Mouse (Mus musculus) spleen, embryonic (tissue): ENCODE measurements at regions not wholly inside any gene's neighbourhood (a gene's known extent, or its start where the extent isn't known, plus 50 kb on each side); places are given as distances from the start of the nearest gene placed in this dataset.

Experiments
- CTCF ChIA-PET: fragments of 350-600 bp; sonication (Branson Sonifier 250); formaldehyde crosslinking; loops from one replicate; lab custom pipeline; 2022; lab: Charles Lee

DNA sequence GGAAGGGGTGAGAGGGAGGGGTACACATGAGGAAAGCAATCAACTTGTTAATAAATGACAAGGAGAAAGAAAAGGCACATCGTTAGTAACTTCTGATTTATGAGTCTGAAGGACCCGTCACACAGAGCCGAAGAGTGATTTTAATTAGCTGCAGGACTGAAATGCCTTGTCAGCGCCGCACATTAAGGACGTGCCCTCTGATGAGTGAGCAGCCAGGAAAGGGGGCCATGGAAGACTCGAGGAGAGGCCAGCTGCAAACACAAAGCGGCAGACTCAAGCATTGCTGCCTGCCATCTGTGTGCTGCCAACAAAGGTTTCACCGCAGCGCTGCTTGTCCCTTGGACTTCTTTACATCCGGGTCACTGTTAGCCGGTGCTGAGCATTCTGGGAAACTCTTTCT is 184.8 kb upstream of the Fn1 start:
- CTCF ChIA-PET = no interaction called here

DNA sequence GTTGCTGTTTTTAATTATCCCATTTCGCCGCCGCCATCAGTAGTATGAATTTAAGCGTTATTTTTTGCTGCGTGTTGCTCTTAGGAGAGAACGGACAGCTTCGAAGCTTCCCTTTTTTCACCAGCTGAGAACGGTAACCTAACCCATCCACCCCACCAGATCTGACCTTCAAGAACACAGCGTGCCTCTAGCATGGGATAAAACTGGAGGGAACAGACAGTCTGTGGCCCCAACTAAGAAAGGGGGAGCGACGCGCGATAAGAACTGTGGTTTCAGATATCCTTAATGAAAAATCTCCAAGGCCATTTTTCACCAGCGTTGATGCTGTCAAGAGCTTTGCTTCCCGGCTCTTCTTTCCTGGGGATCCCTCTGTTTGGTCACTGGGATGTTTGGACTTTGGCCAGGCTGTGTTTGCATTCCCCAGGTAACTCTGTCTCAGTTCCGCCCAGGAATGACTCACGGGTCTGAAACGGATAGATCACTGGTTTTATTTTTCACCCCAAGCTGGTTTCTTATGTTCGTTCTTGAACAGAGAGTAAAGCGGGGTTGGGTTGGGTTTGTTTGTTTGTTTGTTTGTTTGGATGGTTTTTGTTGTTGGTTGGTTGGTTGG is 184.1 kb upstream of the Fn1 start:
- CTCF ChIA-PET = no interaction called here

DNA sequence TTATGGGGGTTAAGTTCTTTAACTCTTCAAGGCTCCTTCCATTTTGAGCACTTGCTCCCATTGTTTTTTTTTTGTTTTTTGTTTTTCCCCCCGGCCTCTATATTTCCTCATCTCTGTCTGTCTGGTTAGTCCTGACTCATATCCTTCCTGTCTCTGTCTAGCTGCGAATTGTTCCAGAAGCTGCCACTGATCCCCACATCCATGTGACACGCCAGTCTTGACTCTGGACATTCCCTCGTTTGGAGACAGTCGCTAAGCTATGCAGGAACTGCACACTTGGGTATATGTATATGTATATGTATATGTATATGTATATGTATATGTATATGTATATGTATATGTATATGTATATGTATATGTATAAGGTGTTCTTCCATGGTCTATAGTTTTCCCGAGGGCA is 177.4 kb upstream of the Fn1 start:
- CTCF ChIA-PET = no interaction called here

DNA sequence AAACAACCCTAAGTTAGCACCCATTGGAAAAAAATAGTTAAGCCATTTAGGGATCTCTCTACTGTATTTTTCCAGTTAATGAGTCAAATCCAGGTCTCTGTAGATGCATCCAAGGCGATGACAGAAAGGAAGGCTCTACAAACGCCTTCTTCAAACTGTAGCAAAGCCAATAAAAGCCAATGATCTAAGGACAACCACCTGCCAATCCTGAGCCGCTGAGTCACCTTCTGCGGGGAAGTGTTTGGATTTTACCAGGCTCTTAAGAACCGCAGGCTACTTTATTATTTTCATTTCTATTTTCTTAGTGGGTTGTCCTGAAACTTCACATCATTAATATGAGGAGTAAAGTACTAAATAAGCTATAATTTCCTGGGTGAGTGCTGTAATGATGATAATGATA is 171.4 kb upstream of the Fn1 start:
- CTCF ChIA-PET = no interaction called here

DNA sequence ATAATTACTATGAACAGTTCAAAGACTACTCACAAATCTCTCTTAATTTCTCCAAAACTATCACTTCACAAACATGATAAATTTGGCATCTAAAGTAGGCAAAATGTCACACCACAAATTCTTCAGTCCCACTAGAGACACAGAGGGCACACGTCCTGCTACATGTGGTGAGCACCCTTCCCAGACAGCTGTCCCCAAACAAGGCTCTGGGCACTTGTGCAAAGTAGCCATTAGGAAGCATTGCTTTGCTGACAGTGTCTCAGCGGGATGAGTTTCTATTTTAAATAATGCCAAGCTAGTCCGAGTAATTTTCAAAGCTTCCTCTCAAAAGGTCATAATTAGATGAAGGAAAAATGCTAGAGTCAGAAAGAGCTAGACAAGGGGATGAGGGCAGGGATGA is 169.1 kb upstream of the Fn1 start:
- CTCF ChIA-PET = no interaction called here

DNA sequence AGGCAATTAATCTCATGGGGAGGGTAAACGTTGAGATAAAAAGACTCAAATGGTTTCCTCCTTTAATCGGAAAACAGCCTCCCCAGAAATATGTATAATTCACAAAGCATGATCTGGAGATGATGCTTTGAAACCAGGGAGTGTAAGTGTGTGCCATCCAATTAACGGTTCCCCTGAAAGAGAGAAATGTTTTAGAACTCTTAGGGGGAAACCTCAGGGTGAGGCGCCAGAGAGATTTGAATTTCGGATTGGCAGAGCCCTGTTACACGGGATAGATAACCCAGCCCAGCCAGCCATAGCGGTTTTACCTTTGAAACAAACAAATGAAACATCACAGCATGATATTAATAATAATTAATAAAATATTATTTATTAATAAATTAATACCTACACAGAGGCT is 168.1 kb upstream of the Fn1 start:
- CTCF ChIA-PET = no interaction called here

DNA sequence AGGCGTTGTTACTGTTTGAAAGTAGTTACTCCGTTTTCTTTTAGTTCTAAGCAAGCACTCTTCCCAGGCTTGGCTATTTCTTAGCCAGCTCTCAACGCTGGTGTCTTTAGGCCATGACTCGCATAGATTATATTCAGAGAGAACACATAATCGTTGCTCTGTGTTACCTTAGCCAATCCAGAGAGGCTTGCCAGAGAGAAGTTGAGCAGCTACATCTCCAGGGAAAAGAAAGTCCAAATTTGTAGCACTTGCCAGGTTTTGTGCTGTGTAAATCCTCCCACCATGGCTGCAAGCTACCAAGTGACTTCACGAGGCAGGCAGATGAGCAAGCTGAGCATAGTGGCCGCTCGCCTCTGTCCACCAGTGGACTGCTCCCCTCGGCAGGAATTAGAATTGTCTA is 163.3 kb upstream of the Fn1 start:
- CTCF ChIA-PET = no interaction called here

DNA sequence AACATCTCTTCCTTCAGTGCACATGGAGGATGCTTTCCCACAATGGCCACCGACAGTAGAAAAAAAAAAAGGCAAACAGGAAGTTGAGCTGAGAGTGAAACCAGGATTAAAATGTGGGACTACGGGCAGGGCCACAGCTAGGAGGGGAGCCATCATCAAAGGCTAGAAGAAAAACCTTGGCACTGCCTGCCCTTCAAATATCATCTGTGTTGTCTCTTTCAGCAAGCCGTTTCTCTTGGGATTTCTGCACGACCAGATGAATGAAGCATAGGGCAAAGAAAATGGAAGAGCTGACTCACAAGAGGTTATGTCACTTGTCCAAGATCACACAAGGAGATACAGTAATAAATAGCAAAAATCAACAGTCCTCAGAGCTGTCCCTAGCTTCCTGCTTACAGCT is 161.1 kb upstream of the Fn1 start:
- CTCF ChIA-PET = no interaction called here

DNA sequence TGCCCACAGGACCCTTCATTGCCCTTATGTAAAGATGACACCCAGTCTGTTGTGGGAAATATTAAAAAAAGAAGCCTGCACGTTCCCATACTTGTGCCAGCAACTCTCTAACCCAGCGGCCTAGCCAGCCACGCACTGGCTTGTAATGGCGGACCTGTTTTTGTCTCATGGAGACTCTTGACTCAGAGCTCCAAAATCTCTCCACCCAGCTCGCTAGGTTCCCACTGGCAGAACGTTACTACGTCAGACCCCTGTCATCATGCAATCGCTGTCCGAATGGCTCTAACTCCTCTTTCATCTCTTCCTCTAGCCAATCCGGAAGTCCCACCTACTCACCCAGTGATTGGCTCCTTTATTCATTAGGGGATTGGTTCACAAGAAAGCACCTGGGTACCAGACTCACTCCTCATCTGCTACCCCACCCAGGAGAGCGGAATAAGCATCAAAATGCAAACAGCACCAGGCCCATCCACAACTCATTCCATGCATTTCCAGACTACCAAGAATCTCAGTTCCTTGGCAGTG is 159.2 kb upstream of the Fn1 start:
- CTCF ChIA-PET = no interaction called here

DNA sequence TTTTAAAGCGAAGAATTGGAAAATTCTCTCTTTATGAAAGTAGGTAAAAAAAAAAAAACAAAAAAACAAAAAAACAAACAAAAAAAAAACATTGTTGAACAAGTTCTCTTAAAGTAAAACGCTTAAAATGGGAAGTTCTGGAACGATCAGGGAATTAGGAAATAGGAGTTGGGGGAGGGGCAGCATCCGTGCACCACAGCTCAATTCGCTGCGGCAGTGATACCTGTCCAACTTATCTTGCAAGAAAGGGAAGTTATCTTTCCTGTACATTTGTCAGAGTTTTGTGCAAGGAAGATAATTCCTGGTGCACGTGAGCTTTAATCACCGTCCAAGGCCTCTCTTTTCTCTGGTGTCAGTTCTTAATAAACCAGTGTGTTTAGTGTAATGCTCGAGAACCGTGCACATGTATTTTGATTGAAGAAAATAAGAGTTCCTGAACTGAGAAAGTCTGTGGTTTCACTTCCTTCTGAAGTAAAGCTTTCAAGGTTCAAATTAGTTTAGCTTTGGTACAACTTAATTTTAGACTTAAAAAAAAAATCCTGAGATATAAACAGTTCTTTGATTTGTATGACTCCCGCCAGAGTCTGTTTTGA is 158.3 kb upstream of the Fn1 start:
- CTCF ChIA-PET = no interaction called here

DNA sequence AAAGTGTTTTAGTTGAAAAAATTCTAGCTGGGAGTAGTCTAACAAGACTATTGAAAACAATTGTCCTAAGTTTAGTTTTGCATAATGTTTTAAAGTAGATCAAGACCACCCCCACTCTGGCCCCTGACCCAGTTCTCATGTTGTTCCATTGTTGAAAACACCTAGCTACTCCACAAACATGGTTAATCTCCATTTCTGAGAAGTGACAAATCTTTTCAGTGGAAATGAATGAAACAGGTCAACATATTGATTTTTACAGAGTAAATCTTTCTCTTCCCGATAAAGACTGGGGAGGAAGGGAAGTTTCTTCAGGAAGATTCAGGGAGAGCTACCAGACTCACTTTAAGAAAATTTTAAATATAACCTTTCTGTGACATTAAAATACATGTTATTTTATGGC is 155.0 kb upstream of the Fn1 start:
- CTCF ChIA-PET = no interaction called here

DNA sequence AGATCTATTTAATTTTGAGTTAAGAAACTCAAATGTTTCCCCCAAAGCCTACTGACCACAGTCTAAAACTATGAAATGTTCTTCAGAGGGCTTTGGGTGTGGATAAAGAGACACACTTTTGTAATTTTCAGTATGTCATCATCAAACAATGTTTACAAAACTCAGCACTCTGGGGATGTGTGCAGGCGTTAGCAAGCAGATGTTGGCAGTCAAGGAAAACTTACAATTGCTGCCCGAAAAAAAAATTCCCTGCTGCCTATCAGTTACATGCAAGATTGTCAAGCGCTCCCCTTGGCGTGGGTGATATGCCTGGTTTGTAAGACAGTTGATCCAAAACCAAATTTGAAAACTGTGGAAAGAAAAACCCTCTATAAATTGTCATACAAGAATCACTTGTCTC is 154.6 kb upstream of the Fn1 start:
- CTCF ChIA-PET = no interaction called here

DNA sequence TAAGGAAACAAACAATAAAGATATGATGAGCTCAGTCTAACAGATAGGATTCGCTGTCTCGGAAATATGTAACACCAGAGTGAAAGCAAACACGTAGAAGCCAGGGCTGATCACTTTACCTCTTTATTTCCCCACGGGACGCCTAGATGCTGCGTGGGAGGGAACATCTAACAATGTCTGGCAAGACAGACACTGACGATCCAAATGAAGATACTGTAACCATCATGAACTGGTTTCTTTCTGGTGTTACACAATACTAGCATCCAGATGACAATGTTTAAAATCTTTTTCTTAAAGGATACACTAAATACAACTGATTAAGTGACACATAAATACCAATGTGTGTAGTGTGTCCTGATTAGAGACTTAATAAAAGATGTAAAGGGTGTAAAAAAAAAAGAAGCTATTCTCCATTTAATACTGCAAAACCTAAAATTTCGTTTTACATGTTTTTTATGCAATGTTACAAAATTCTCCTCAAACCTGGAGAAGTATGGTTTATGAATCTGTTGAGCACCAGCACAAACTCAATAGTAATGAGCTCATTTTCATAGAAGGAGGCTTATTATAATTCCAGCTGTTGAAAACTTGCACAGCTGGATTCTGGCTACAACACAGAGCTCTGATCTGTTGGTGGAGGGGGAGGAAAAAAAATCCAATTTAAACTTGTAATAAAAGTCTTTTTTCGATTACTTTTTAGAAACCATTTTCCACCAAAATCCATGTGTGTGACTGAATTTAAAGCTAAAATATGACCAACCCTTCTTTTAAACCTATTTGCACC is 148.5 kb upstream of the Fn1 start:
- CTCF ChIA-PET = interaction anchor here (0.7 kb wide), 1 partner anchor 16 kb away, joined by 3 read pairs; no protein-coding TSS in a partner anchor

DNA sequence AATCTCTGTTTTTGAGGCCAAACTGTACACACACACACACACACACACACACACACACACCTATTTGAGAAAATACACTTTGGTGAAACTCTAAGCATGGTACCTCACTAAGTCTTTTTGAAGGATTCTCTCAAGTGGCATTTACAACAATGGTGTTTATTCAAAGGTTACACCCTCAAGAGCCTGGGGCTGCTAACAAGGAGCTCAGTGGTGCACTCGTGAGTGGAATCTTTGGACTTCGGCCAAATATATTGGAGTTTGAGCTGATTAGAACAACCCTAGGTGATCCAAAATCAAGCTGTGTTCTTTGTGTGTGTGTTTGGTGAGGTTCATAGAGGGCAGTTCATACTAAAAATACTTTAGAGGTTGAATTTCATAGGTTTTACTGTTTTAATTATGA is 147.6 kb upstream of the Fn1 start:
- CTCF ChIA-PET = no interaction called here

DNA sequence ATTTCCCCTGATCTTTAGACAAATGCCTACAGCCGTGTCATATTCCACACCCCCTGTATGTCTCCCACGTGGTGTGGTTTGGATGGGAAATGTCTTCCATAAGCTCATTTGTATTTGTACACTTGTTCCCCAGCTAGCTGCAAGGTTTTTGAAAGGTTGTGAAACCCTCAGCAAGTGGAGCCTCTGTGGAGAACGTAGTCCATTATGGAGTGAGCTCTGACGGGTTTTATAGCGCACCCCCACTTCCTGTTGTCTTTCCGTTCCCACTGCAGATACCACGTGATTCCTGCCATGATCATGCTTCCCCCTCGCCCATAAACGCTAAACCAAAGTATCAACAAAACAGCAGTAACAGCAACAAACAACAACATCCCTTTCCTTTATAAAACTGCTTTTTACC is 145.6 kb upstream of the Fn1 start:
- CTCF ChIA-PET = interaction anchor here (0.7 kb wide), 1 partner anchor 74 kb away, joined by 3 read pairs; no protein-coding TSS in a partner anchor

DNA sequence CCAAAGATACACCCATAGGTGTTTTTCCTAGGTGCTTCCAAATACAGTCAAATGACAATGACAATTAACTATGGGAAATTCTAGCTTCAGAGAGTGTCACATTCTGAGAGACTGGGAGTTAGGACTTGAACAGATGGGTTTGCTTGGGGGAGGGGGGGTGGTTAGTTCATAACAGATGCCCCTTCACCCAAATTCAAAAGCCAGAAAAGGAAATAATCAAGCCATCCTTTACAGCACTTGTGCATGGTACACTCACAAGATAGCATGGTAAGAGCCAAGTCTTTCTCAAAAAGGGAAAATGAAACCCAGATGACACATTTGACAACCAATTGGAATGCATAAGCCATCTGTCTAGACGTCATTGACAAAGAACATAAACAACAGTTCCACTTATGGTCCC is 135.4 kb upstream of the Fn1 start:
- CTCF ChIA-PET = no interaction called here

DNA sequence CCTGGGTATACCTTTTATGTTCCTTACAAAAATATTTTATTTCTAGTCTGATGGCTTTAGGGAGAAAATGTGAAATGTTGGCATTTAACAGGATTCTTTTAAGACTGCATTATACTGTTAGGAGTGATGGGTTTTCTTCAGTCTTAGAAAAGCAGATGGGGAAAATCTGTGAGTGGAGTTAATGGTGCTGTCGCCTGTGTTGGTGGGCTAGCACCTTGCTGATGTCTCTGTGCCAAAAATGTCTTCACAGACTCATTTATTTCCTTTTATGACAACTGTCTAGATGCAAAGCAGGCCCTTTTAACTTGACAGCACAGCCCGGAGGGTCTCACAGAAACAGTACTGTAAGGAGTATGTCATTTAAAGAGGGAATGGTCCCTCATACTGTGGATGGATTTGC is 131.9 kb upstream of the Fn1 start:
- CTCF ChIA-PET = no interaction called here

DNA sequence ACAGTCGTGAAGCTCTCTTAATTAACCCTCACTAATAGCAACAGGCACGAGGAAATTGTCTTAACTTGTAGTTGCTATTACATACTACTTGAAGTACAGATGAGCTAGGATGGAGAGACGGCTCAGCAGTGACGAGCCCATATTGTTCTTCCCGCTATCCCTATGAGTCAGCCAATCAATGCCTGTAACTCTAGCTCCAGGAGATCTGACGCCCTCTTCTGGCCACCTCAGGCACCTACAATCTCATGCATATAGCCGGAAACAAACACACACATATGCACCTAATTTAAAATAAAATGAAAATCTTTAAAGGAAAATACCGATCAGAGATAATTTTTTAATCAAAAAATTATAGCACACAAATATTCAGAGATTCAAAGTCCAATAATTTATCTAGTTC is 125.3 kb upstream of the Fn1 start:
- CTCF ChIA-PET = no interaction called here

DNA sequence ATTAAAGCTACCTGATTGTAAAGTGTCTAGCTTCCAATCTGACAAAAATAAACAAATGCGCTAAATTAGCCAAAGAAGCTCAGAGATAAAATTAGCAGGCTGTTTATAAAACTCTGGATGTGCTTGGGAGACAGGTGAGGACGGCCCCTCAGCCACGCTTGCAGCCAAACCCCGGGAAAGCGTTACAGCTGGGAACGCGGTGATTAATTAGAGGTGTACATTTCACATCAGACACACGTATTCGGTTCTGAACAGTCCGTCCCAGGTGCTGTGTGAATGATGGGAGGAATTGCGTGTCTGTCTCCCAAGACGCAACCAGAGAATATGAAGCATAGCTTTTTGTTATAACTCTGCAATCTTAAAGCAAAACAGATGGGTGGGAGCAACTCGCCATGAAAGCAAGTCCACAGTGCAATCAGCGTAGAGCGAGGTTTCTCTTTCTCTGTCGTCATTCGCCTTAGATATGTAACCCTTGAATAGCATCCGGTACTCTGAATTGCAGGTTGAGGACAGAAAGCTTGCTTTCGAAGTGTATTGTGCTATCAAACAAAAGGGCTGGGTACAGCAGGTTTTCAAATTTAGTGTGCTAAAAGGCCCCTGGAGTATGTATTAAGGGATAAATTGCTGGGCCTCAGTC is 123.0 kb upstream of the Fn1 start:
- CTCF ChIA-PET = no interaction called here

DNA sequence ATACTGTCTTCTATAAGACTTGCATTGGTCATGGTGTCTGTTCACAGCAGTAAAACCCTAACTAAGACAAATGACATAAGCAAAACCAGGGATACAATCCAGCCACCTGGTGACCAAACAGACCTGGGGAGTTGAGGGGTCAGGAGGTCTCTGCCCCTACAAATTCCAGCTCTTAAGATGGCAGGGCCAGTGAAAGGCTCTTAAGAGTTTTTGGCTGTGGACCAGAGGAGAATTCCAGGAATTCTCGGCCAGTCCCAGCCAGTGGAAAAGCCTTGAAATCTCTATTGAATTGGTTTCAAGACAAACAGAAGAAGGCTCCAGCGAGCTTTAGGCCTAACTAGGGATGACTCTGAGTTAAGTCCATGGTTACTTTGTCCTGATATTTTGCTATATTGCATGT is 119.5 kb upstream of the Fn1 start:
- CTCF ChIA-PET = no interaction called here

DNA sequence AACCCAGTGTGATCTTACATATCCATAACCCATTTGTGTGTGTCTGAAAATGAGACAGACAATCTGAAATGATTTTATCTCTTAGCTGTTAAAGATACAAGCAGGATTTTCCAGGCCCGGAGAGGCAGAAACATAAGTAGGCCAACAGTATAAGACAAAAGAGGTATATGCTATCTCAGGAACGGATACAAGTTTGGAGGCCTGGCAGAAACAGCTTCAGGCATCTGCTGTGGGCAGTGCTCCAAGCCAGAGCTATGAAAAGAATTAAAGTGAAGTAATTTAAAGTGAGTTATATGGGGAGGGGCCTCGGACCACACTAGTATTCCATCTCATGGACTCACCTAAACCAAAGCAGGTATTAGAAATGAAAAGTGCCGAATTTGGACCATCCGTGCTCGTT is 118.8 kb upstream of the Fn1 start:
- CTCF ChIA-PET = no interaction called here

DNA sequence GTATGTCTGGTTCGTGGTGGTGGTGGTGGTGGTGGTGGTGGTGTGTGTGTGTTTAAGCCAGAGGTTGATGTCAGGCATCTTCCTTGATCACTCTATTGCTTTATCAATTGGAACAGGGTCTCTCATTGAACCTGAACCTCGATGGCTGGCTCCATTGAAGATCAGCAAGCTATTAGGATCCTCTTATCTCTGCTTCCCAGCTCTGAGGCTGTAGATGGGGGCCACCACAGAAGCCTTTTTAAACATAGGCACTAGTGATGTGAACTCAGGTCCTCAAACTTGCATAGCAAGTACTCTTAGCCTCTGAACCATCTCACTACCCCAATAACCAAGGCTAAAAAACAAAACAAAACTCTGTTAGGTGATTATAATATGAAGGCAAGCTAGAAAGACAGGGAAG is 116.6 kb upstream of the Fn1 start:
- CTCF ChIA-PET = no interaction called here

DNA sequence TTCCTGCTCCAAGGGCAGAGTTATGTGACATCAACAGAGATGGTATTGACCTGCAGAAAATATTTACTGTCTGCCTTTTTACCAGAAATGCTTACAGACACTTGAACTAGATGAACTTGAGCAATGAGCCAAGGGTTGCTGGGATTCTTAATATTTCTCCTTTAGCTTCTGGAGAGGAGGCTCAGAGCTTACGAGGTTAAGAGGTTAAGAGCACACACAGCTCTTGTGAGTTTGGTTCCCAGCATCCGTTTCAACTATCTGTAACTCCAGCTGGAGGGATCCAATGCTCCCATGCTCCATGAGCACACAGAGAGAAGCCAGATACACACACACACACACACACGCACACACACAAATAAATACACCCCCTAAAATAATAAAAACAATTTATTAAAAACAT is 114.7 kb upstream of the Fn1 start:
- CTCF ChIA-PET = no interaction called here
